Mouse (Mus musculus) erythroblast, embryonic 14.5 days (primary cell): Measurements from ENCODE around the gene Arhgap4. TPM values are rescaled to one million over a fixed set of nuclear protein-coding genes. Genes with fewer than 3 reads are reported as not detected.

ENCODE experiments used
- H3K27me3 ChIP-seq: 2 replicates; pipeline ENCODE4 v1.6.1; 2012; ENCODE audit warnings: inconsistent platforms; ENCODE audit not compliant: control insufficient read depth
- H3K36me3 ChIP-seq: 2 replicates; pipeline ENCODE4 v1.6.1; 2012; ENCODE audit warnings: mild to moderate bottlenecking, inconsistent platforms; ENCODE audit not compliant: control insufficient read depth
- H3K4me1 ChIP-seq: 2 replicates; pipeline ENCODE4 v1.6.1; 2012; ENCODE audit warnings: inconsistent platforms; ENCODE audit not compliant: control insufficient read depth
- H3K4me3 ChIP-seq: replicated peaks from 2 replicates; pipeline ENCODE3; 2012; ENCODE audit warnings: moderate library complexity, mild to moderate bottlenecking, inconsistent platforms
- H3K9me3 ChIP-seq: 2 replicates; pipeline ENCODE4 v1.6.1; 2012; ENCODE audit warnings: low read length, inconsistent platforms, mixed read lengths; ENCODE audit not compliant: control insufficient read depth
- GATA1 ChIP-seq: IDR thresholded peaks from 2 replicates; pipeline ENCODE4 v1.6.1; 2012; ENCODE audit warnings: low read length, inconsistent platforms, mixed read lengths
- TAL1 ChIP-seq: IDR thresholded peaks from 3 replicates; pipeline ENCODE4 v1.6.1; 2012; ENCODE audit warnings: low read length, inconsistent platforms, mixed read lengths
- polyA plus RNA-seq: library from polyadenylated mRNA; stranded (reverse); fragments of >175 nt; gene quantifications from 2 replicates; pipeline ENCODE4 v1.2.3, GENCODE M21; 2012

Gene Arhgap4
- polyA plus RNA-seq, 1 experiment, result 0.38 TPM

GRCm38 (mm10) chrX:73897959-73898358 is 23.7 kb downstream of the Arhgap4 start:
- Histone ChIP-seq H3K27me3 (no peaks in the 10 kb centered on the region), H3K4me3 (no peak overlapping the region), H3K36me3 (no peaks in the 10 kb centered on the region; the same call in 1 of the 2 replicates), H3K9me3 (no peaks in the 10 kb centered on the region), H3K4me1 (no peaks in the 10 kb centered on the region)
- TF ChIP-seq TAL1, result no peak
- TF ChIP-seq GATA1, result no peak

GRCm38 (mm10) chrX:73895719-73896118 is 26.0 kb downstream of the Arhgap4 start, which contains the start of gene L1cam:
Gene L1cam (minus strand): TSS chrX:73896105.
- TF ChIP-seq TAL1 (no peak), GATA1 (no peak)
- Histone ChIP-seq H3K9me3 (no peaks in the 10 kb centered on the region), H3K4me1 (no peaks in the 10 kb centered on the region), H3K27me3 (peaks cover 4% of the 10 kb centered on the region; the same call in 1 of the 2 replicates), H3K4me3 (no peak within 1 kb of the TSS), H3K36me3 (no peaks in the 10 kb centered on the region; the same call in 1 of the 2 replicates)

DNA sequence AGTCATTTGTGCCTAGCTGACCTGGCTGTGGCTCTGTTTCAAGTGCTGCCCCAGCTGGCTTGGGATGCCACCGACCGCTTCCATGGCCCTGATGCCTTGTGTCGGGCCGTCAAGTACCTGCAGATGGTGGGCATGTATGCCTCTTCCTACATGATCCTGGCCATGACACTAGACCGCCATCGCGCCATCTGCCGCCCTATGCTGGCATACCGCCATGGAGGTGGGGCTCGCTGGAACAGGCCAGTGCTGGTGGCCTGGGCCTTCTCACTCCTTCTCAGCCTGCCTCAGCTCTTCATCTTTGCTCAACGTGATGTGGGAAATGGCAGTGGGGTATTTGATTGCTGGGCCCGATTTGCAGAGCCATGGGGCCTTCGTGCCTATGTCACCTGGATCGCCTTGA is 28.8 kb downstream of the Arhgap4 start:
- Histone ChIP-seq H3K4me3 (no peak overlapping the region), H3K36me3 (no peaks in the 10 kb centered on the region; the same call in 1 of the 2 replicates), H3K4me1 (no peaks in the 10 kb centered on the region), H3K27me3 (peaks cover 4% of the 10 kb centered on the region; the same call in 1 of the 2 replicates), H3K9me3 (no peaks in the 10 kb centered on the region)
- TF ChIP-seq TAL1, result no peak
- no peak for TF ChIP-seq GATA1

GRCm38 (mm10) chrX:73891551-73892152 is 30.0 kb downstream of the Arhgap4 start, which contains the start of gene Avpr2:
Gene Avpr2 (plus strand): TSS chrX:73892102.
- Histone ChIP-seq H3K4me3 (no peak within 1 kb of the TSS), H3K9me3 (no peaks in the 10 kb centered on the region), H3K27me3 (peaks cover 6% of the 10 kb centered on the region), H3K4me1 (no peaks in the 10 kb centered on the region), H3K36me3 (no peaks in the 10 kb centered on the region; the same call in 1 of the 2 replicates)
- TF ChIP-seq GATA1 (no peak), TAL1 (no peak)

DNA sequence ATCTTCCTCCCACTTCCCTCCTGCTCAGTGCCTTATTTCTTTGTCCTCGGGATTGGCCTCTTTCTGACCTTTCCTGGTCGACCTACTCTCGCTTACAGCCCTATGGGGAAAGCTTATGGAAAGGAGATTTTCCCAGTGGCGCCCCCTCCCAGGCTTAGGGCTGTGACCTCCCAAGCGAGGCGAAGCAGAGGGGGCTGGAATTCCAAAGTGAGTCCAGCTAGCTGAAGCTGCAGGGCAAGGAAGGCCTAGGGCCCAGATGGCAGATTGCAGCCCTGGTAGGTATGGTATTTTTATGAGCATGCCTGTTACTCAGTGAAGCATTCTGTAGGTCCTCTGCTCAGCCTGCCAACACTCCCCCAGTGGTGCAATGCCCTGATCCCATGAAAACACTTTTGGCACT is 40.2 kb downstream of the Arhgap4 start:
- no peak for TF ChIP-seq TAL1
- TF ChIP-seq GATA1, result no peak
- peaks cover 5% of the 10 kb centered on the region for H3K4me1 ChIP-seq
- H3K27me3 ChIP-seq, result peaks cover 54% of the 10 kb centered on the region
- H3K36me3 ChIP-seq, result no peaks in the 10 kb centered on the region
- H3K9me3 ChIP-seq, result peaks cover 6% of the 10 kb centered on the region; the same call in 1 of the 2 replicates
- no peak overlapping the region for H3K4me3 ChIP-seq

GRCm38 (mm10) chrX:73881036-73881427 is 40.6 kb downstream of the Arhgap4 start:
- Histone ChIP-seq H3K4me3 (no peak overlapping the region), H3K9me3 (peaks cover 6% of the 10 kb centered on the region; the same call in 1 of the 2 replicates), H3K27me3 (peaks cover 54% of the 10 kb centered on the region), H3K4me1 (peaks cover 5% of the 10 kb centered on the region), H3K36me3 (no peaks in the 10 kb centered on the region)
- TF ChIP-seq GATA1, result no peak

- Histone ChIP-seq H3K27me3 (peaks cover 58% of the 10 kb centered on the region), H3K4me1 (peaks cover 5% of the 10 kb centered on the region), H3K36me3 (no peaks in the 10 kb centered on the region), H3K9me3 (peaks cover 6% of the 10 kb centered on the region; the same call in 1 of the 2 replicates), H3K4me3 (no peak overlapping the region)
- TF ChIP-seq GATA1 (no peak), TAL1 (no peak)
Observed at GRCm38 (mm10) chrX:73880194-73881035, 41.3 kb downstream of the Arhgap4 start.

DNA sequence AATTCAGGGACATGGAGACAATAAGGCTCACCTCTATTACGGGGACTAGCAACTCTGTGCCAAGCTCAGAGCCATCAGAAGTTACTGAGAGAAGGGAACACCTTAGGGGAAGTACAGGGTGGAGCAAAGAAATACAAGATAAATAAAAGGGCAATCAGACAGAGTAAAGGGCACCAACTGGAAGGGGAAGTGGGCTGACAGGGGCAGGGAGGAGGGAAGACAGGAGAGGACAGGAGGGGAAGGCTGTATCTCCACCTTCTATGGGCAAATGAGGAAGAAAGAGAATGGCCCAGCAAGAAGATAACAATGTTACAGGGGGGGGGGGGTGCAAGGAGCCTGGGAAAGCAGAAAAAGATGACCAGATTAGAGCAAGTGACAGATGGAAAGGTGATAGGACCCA is 44.7 kb downstream of the Arhgap4 start:
- H3K9me3 ChIP-seq, result peaks cover 6% of the 10 kb centered on the region; the same call in 1 of the 2 replicates
- no peaks in the 10 kb centered on the region for H3K36me3 ChIP-seq
- H3K27me3 ChIP-seq, result peaks cover 48% of the 10 kb centered on the region
- TF ChIP-seq GATA1, result no peak
- no peak for TF ChIP-seq TAL1
- peaks cover 5% of the 10 kb centered on the region for H3K4me1 ChIP-seq
- no peak overlapping the region for H3K4me3 ChIP-seq

GRCm38 (mm10) chrX:73875881-73876280 is 45.8 kb downstream of the Arhgap4 start:
- Histone ChIP-seq H3K27me3 (peaks cover 37% of the 10 kb centered on the region), H3K4me1 (peaks cover 5% of the 10 kb centered on the region), H3K4me3 (no peak overlapping the region), H3K9me3 (peaks cover 6% of the 10 kb centered on the region; the same call in 1 of the 2 replicates), H3K36me3 (no peaks in the 10 kb centered on the region)
- no peak for TF ChIP-seq GATA1
